Mouse (Mus musculus): ENCODE results near the gene Olfr1458.

The Olfr1458 gene

DNA sequence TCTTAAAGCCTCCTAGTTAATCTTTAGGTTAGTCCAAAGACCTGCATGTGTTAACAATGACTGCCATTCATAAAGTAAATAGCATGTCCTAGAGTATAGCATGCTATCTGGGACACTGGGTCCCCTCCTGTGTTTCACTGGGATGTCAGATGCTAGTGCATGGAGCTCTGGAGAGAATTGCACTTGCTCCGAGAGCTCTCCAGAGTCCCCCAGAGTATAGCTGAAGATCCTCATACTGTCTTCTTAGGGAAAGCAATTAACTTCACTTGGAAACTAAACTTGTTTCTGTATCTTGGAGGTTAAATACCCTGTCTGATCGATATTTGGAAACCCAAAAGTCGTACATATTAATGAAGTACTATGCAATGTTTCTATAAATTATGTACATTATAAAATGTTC is at the start of gene Olfr1458:
Gene Olfr1458, minus strand, starts transcription at position 101 of the 400 bp plus-strand sequence.
- no peak for DNase-seq

DNA sequence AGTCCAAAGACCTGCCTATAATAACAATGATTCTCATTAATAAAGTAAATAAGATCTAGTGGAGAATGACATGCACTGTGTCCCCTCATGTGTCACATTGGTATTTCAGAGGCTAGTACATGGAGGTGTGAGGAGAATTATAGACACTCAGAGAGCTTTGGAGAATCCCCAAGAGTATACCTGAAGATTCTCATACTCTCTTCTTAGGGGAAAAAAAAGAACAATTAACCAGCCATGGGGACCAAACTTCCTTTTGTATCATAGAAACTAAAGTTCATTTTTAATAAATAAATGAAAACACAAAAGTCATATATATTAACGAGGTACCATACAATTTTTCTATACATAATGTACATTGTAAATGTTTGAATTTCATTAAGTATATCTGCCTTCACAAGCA is 42.9 kb upstream of the Olfr1458 start, which contains the start of gene Olfr1459:
Gene Olfr1459, minus strand, starts transcription at position 101 of the 400 bp plus-strand sequence.
- DNase-seq: no peak

DNA sequence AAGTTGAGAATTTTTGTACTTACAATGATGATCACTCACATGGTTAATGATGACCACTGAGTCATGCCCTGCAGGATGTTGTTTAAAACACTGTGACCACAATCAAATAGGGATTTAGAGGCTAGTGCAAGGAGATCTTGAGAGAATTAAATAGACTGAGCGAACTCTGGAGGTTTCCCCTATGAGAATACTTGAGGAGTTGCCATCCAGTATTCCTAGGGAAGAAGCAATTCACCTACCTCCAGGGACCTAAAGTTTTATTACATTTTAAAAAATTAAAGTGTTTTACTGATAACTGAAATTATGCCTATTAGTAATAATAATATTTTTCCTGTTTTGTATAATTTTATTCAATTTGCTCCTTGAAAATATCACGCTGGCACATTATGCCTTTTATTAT is 8.8 kb downstream of the Olfr1458 start, which contains the start of gene Olfr1457:
Gene Olfr1457, minus strand, starts transcription at position 101 of the 400 bp plus-strand sequence.
- no peak for DNase-seq

- no peak for DNase-seq
Observed at GRCm38 (mm10) chr19:13093908-13094307, 12.7 kb downstream of the Olfr1458 start.

GRCm38 (mm10) chr19:13060310-13060709 is 46.3 kb downstream of the Olfr1458 start, which contains the start of gene Olfr1454:
Olfr1454 (plus strand) TSS chr19:13060610.
- no peak for DNase-seq

Data from right cerebral cortex, postnatal 4 days (tissue).